Mouse (Mus musculus): ENCODE results near the gene Npff.

Npff gene

DNA sequence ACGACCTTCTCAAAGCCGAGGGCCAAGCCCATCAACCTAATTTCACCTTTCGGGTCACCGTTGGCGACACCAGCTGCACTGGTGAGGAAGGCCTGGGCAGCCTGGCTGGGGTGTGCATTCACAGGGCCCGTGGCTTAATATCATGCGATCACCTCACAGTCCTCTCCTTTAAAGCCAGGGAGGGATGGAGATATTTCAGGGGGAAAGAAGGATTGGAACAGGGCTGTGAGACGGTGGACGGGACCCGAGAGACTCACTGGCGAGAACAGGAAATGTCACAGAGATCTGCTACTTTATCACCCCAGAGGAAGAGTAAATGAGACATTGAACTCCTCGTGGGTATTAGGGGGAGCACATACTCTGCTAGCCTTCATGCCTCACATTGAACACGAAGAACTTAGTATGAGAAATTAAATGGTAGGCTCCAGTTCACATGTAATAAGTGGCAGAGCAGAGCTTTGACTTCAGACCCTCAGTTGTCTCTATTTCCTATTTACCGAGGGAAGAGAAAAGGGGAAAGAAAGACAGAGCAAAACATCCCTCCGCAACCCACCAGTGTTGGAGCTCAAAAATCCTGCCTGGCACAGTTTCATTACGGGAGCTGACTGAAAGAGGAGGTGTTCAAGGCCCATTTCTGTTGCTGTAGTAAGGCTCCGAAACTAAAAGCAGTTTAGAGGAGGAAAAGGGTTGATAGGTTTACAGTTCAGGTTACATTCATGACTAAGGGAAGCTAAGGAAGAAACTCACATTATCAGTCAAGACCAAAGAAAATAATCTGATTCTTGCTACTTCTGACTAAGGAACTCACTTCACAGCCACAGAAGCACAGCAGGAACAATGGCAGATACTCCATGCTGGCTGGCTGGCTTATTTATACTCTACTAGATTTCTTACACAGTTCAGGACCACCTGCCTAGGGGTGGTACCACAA, 5.3 kb downstream of the Npff start:
- no peak for DNase-seq

DNA sequence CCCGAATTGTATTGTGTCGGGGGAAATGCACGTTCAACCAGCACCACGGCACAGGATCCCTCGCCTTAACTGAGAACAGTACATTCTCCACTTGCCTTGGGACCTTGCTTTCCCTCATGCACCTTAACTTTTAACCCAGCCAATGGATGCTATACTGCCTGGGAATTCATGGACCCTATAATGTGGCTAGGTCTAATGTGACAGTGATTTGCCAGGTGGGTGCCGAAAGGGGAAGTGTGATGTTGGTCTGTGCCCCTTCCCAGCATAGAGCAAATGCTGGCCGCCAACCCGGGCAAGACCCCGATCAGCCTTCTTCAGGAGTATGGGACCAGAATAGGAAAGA, 5.9 kb downstream of the Npff start:
- no peak for DNase-seq

DNA sequence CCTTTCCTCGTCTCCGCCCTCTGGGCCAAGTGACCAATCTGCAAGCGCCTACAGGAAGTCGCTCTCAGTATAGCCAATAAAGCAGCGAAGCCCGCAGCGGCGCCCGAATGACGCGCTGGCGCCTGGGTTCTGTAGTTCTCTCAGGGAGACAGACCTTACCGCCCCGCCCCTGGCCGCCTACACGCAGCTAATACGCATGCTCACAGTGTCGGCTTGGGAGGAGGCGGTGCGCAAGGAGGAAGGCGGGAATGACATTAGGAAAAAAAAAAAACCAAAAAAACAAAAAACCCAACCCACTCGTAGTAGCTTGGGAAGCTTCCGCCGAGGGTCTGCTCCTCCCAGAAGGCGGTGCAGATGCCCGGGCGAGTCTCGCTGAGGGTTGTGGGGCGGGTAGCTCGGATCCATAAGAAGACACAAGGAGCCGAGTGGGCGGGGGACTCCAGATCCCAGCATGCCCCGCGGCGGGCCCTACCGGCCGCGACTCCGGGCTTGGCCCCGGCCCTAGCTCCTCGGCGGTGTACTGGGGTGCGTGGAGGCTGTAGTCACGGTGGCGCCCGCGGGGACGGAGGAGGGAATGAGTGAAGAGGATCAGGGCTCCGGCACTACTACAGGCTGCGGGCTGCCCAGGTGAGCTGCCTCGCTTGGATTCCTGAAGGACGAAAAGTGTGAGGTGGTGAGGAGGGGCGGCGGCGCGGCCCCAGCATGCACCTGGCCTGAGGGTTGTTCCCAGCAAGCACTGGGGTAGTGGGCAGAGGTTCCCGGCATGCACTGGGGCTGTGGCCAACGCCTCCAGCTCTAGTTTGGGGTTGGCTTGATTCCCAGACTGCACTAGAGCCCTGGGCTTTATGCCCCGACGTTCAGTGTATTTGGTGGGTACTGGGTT, 6.5 kb downstream of the Npff start, which contains the start of gene Tarbp2:
Tarbp2 (plus strand) TSS at position 217 of the 883 bp plus-strand sequence.
- peak; percentile 100 for DNase-seq

DNA sequence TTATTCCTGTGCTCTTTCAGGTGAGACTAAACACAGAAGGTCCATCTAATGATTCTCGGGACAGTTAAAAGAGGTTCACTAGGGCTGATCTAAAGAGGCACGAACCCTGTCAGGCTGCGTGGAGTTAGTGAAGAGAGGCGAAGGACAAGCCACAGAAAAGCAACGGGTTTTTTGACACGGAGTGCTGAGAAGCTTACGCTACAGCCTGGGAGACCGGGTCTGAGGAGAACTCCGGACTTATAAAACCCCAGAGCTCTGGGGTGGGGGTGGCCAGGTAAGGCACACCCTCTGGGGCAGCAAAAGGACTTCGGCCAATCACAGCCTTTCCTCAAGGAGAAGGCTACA, 7.1 kb downstream of the Npff start:
- no peak for DNase-seq

DNA sequence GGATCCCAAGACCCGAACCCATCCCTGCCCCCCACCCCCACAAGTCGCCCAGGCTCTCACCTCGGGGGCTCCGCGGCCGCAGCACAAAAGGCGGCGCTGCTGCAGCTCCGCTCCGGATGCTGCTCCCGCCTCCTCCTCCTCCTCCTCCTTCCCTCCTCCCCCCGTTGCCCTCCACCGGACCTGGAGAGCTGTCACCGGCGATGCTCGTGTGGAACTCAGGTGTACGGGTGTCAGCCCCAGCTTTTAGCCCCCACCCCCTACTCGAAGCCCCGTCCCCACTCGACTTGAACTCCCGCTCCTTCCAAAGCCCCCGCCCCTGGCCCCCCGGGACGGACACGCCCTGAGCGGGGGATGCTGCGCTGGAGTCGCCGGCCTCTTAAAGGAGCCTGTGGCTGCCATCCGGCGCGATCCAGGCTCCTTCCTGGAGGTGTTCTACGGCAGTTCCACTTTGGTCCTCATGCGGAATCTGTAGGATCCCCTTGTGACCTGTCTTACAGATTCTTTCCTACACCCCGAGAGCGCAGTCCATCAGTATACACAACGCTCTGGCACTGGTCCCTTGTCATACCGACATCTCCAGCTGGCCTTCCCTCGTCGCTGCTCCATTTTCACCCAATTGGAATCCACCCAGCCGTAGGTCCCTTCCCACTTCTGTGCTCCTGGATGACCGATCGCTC, 7.9 kb downstream of the Npff start, which contains the start of gene Map3k12:
Map3k12 (minus strand) TSS at position 337 of the 677 bp plus-strand sequence.
- peak; percentile 73 for DNase-seq

DNA sequence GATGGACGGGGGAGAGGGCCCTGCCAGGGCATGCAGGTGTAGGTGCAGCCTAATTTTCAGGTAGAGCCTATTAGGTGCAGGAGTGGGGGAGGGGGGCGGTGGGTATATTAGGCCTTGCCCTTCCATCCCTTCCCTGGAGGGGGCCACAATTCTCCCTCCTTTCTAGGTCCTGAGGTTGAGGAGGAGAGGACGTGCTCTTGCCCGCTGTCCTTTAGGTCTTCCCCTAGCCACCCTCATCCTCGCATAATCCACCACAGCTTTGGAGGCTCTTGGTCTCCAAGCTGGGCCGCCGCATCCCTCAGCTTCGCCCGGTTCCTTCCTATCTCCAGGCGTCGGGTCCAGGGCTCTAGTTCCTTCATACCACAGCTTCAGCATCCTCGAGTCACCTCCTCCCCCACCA, 8.4 kb downstream of the Npff start:
- DNase-seq: no peak

DNA sequence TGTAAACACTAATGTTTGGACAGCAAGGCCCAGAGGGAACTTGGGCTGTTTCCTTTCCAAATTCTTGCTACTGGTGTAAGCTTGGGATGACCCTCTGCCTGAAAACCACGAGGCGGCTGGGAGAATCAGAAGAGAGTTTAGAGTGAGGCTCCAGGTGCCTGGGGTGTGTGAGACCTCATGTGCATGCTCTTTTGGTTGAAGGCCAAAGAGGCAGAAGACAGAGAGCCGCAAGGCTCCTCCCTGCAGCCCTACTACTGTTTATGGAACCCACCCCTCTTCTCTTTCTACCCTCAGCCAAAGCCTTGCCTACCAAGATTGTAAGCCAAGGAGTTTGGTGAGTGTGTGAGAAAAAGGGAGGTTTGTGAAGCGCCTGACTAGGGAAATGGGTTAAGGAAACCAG, 9.0 kb downstream of the Npff start:
- DNase-seq: no peak

DNA sequence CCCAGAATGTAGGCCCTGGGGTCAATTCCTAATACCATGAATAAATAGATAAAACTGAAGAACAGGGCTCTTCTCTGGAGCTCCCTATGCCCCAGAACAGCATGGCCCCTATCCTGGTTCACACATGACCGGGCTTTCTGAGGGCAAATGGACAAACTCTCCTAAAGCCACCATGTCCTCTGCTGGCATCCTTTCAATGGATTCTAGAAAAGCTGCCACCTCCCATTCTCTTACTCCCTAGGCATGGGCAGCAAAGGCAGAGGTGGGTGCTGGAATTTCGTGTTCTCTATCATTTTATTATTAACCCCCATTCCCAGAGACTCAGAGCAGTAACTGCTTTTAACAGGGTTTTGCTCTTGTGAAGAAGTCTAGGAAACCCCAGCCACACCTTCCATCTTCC, 9.5 kb downstream of the Npff start:
- no peak for DNase-seq

DNA sequence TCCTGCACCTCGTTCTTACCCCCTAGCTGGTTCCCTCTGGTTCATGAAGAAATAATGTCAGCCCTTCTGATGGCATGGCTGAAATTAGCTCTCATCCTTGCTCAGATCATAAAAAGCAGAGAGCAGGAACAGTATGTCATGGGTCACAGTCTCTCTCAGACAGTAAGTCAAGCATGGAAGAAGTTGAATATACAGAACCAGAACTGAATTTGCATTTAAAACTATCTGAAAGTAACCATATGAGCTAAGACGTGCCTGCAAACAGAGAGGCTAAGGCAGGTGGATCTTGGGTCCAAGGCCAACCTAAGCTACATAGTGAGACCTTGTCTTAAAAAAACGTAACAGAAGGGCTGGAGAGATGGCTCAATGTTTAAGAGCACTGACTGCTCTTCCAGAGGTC, 11.7 kb downstream of the Npff start:
- no peak for DNase-seq

DNA sequence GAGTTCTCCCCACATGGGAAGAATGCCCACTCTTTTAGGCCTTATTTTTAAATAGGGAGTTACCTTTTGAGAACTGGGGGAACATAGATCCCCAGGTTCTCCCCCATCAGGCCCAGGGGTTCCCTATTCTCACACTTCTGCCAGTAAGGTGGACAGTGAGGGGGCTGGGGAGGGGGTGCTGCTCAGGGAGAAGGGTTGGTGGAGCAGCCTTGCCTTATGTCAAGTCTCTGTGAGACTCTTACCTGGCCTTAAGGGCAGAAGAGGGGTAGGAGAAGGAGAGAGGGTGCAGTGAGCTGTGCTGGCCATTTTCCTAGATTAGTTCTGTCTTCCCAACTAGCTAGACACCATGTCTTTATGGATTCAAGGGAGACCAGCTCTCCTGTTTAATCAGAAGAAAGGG, 12.3 kb downstream of the Npff start:
- no peak for DNase-seq

DNA sequence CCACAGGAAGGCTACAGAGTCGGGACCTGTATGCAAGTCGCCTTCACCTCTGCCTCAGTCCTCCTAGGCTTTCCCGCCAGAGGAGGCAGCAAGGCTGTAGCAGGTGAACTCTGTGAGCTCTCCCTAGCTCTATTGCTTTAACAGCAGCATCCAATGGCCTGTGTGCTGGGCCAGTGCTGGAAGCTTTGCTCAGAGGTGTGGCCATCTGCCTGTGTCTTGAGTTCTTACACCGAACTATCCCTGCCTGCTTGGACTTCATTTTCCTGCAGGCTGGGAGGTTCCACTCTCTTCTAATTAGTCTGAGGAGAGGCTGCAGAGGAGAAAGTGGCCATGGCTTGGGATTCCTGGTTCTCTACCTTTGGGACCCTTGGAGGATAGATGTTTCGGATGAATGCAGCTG, 12.7 kb downstream of the Npff start:
- DNase-seq: no peak

DNA sequence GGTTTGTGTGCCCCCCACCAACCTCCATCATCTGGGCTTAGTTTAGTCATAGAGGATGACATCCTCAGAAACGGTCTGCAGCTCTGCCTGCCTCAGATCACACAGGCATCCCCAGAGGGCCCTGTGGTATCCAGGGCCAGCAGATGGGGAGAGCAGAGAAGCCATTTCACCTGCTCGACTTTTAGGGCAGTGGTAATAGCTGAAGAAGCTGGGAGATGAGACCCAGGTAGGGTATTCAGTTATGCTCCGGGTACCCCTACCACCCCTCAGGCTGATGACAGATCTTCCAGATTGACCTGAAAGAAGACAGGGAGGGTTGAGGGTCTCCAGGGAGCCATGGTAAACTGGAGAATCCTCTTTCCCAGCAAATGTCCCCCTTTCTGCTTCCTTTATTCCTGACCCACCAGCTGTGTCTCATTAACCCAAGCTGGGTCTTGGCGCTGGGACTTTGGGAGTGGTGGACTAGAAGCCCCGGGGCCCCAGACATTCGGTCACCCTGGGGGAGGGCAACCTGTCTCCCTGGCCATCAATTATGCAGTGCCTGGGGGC, 13.4 kb downstream of the Npff start:
- DNase-seq: no peak

DNA sequence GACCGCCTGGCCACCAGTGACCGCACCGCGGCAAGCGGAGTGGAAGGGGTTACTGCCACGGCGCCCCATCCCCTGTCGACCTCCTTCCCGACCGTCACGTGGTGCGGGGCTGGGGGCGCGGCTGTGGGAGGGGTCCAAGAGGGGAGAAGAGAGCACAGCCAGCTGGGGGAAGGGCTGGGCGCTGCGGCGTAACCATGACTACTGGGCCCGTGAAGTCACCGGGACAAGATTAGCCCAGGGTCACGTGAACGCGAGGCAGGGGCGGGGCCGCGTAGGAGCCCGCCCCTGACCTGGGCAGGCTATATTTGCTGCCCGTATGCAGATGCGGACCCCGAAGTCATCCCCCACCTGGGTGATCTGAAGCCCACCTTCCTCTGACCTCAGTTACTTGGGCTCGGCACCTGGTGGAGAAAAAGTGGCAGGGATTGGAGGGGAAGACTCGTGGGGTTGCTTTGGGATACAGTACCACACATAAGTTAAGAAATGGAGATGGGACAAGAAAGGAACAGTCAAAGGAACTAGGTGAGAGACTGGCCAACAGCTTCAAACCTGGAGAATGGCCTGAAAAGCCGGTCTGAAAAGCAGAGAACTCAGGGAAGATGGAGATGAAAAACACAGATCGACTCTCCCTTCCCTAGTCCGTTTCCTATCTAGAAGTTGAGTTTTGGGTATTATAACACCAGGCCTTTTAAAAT, 14.0 kb downstream of the Npff start:
- DNase-seq: peak; percentile 92

DNA sequence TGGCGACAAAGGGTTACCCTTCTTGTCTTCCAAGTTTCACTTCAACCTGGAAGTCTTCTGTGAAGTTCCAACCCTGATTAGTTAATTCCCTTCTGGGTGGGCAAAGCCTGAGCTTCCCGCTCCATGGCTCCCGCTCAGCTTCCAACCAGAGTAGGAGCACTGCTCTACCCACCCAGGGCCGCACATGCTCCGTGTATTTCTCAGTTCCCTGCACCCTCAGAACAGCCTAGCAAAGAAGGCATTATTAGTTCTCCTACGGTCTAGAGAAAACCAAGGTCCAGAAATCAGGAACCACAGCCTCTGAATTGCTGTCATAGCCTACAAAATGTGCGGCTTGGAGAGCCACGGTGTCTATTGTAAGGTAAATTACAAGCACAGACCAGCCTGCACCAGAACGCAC, 14.6 kb downstream of the Npff start:
- no peak for DNase-seq

DNA sequence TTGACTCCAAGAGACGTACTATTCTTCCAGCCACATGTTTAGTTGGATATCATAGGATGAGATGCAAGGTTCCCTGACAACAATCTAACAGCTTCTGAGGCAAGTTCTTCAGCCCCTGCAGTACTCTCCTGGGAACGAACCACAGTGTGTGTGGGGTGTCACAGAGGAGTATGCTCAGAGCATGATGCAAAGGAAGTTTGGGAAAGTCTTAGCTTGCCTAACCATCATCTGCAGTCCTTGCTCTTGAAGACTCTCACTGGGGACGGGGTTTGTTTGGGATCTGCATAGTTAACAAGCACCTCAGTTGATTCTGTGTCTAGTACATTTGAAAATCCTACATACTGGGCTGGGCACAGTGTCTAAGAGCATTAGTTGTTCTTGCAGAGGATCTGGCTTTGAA, 16.4 kb downstream of the Npff start:
- DNase-seq: no peak

DNA sequence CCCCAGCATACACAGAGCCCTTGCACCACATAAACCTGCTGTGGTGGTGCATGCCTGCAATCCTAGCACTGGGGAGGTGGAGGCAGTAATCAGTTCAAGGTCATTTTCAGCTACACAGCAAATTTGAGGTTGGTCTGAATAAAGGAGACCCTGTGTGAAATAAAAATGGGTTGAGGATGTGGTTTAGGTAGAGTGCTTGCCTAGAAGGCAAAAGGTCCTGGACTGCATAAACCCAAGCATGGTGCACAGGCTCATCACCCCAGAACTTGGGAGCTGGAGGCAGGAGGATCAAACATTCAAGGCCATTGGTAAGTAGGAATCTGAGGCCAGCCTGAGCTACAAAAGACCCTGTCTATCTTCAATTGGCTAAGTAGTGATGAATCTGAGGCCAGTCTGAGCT, 17.2 kb downstream of the Npff start:
- DNase-seq: no peak

DNA sequence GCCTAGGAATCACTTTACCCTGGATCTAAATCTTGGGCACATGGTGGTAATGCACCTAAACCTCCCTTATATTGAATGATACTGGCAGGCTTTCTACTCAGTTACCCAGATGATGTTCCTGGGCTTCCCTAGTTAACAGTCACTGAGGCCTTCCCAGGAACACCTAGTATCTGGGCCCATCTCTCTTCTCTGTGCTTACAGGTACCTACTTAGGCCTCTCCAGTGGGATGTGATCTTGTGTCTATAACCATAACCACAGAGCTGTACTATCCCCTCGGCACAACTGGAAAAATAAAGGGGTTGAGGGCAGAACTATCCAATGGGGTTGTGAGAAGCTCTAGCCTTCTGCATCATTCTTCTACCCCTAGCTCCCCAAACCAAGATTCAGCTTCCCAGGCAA, 17.9 kb downstream of the Npff start:
- no peak for DNase-seq

DNA sequence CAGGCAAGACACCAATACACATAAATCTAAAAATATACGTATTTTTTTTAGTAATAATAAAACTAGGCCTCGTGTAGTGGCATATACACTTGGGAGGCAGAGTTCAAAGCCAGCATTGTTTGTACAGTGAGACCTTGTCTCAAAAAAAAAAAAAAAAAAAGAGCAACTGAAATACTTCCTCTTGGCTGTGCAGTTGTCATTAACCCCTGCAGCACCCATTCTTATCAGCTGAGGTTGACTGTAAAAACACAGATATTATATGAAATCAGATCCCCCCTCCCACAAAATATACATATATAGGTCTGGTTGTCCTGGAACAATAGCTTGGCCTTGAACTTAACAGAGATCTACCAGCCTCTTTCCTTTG, 18.3 kb downstream of the Npff start:
- no peak for DNase-seq

DNA sequence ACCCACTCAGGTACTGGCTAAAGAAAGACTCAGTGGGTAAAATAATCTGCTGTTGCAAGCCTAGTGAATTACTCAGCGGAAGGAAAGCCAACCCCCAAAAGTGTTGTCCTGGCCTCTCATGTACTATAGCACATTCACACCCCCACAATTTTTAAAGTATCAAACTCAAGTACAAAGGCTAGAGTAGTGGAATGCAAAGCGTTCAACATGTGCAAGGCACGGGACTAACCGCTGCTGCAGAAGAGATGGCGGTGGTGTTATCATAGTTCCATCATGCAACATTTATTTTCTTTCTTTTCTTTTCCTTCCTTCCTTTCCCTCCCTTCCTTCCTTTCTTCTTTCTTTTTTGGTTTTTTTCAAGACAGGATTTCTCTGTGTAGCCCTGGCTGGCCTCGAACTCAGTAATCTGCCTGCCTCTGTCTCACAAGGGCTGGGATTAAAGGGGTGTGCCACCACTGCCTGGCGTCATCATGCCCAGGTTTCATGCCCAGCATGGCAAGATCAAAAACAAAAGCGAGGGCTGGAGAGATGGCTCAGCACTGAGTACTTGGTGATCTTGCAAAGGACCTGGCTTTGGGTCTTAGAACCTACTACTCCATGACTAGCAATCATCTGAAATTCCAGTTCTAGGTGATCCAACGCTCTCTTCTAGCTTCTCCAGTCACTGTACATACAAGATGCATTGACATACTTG, 18.8 kb downstream of the Npff start:
- DNase-seq: no peak

DNA sequence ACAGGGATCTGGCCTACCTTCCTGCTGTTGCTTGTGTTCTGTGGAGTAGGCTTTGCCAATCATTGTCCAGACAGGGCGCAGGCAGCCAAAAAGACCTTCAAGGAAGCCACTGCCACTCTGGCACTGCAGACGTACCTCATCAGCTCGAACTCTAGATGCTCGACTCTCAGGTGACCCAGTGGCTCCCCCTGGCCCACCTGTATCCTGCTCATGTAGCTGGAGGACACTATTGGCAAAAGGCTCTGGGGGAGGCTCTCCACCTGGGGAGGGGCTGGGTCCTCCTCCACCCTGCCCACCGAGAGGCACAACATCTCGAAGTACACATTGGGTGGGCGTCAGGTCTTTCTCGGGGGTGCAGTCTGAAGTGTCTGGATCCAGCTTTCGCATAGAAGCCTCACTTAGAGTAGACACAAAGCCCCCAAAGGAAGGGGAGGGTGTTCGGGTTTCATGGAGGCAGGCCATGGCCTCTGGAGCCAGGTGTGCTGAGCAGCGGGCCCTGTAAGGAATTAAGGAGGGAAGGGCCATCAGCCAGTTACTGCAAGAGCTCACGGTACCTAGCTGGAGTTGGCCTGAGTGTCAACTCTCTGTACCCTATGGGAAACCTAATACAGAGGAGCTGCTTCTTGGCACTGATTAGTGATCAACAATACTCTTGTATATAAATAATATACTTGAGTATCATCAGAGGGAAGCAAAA, 19.5 kb downstream of the Npff start:
- no peak for DNase-seq

Data from layer of hippocampus, adult 9-11 months (tissue).